Mouse (Mus musculus): ENCODE data around the gene Hist1h2ak. TPM values are rescaled to one million over a fixed set of nuclear protein-coding genes. Genes with fewer than 3 reads are reported as not detected.

Gene Hist1h2ak
- 7.2 and 7.5 TPM in 2 replicates for polyA plus RNA-seq (2015; fragmentation: Nextera tagmentation; extraction: Ambion mirVana)

GRCm38 (mm10) chr13:21753524-21754285 is at the start of gene Hist1h2ak, which contains the start of gene Hist1h2bn:
TSS of gene Hist1h2ak (minus strand) at chr13:21753827.
TSS of gene Hist1h2bn (plus strand) at chr13:21754123.

GRCm38 (mm10) chr13:21786899-21787629 is 33.4 kb upstream of the Hist1h2ak start, which contains the start of the genes Hist1h2an and Hist1h2bp:
TSS of gene Hist1h2an (minus strand) at chr13:21787218.
TSS of gene Hist1h2bp (plus strand) at chr13:21787461.

DNA sequence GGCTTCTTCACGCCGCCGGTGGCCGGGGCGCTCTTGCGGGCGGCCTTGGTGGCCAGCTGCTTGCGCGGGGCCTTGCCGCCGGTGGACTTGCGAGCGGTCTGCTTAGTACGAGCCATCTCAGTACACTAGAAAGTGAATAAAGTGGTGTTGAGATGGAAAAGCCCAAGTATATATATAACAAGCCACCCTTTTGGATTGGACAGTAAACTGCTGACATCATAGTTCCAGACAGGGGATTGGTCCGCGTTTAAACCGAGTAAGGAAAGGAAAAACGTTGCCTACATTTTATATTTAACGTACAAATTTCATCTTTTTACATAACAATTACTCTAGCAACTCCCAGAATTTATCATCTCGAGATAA is 29.6 kb upstream of the Hist1h2ak start, which contains the start of gene Hist1h3i:
Hist1h3i (minus strand) TSS at position 116 of the 363 bp plus-strand sequence.

DNA sequence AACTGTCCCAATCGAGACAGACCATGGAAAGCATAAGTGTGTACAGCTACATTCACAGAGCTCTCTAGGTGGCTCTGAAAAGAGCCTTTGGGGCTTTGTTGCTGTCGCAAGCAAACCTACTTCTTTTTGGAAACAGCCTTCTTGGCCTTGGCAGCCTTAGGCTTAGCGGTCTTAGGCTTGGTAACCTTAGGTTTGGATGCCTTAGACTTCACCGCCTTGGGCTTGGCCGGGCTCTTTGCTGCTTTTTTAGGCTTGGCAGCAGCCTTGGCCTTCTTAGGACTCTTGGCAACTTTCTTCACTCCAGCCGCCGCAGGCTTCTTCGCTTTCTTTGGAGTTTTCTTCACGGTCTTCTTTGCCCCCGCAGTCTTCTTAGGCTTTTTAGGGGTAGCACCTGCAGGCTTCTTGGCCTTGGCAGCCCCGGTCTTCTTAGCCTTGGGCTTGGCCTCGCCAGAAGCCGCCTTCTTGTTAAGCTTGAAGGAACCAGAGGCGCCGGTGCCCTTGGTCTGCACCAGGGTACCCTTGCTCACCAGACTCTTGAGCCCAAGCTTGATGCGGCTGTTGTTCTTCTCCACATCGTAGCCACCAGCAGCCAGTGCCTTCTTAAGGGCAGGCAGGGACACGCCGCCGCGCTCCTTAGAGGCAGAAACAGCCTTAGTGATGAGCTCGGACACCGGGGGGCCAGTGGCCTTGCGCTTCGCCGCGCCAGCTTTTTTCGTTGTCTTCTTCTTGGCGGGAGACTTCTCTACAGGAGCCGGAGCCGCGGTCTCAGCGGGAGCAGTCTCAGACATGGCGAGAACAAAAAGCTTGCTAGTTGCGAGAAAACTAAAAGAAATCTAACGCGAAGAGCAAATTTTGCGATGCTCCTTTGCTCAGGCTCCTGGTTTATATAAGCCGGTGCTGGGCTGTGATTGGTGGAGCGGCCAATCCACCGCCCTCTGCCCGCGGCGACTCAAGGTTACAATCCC is 26.4 kb upstream of the Hist1h2ak start, which contains the start of gene Hist1h1b:
Hist1h1b (minus strand) TSS at position 859 of the 965 bp plus-strand sequence.

GRCm38 (mm10) chr13:21750159-21751017 is 3.2 kb downstream of the Hist1h2ak start, which contains the start of gene Hist1h4k:
TSS of gene Hist1h4k (minus strand) at chr13:21750505.

DNA sequence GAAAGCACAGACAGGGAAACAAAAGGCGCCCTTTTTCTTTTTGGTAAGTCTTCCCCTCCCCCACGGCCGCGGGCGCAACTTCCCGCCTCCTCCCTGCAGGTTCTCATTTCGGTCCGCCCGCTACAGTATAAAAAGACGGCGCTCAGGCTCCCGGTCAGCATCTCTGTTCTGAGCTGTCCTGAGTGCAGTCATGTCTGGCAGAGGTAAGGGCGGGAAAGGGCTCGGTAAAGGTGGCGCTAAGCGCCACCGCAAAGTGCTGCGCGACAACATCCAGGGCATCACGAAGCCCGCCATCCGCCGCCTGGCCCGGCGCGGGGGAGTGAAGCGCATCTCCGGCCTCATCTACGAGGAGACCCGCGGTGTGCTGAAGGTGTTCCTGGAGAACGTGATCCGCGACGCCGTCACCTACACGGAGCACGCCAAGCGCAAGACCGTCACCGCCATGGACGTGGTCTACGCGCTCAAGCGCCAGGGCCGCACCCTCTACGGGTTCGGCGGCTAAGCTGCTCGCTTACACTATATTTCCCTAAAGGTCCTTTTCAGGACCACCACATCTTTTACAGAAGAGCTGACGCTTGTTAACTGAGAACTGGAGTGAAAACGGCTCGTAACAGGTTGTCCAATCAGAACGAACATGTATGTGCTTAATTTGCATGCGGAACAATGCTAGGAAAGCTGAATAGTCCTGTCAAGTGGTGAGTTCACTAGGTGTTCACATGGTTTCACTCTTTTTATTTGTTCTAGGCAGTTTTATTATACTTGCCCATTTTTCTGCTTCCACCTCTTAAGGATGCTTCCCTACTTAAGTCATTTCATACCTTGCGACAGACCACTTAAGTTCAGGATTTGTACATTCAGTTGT is 18.5 kb downstream of the Hist1h2ak start, which contains the start of gene Hist1h4j:
Hist1h4j (plus strand) TSS at position 159 of the 862 bp plus-strand sequence.

GRCm38 (mm10) chr13:21721757-21722372 is 31.8 kb downstream of the Hist1h2ak start, which contains the start of gene Hist1h2bm:
TSS of gene Hist1h2bm (plus strand) at chr13:21722044.

GRCm38 (mm10) chr13:21717397-21718357 is 36.0 kb downstream of the Hist1h2ak start, which contains the start of gene Hist1h3h:
TSS of gene Hist1h3h (plus strand) at chr13:21717659.

DNA sequence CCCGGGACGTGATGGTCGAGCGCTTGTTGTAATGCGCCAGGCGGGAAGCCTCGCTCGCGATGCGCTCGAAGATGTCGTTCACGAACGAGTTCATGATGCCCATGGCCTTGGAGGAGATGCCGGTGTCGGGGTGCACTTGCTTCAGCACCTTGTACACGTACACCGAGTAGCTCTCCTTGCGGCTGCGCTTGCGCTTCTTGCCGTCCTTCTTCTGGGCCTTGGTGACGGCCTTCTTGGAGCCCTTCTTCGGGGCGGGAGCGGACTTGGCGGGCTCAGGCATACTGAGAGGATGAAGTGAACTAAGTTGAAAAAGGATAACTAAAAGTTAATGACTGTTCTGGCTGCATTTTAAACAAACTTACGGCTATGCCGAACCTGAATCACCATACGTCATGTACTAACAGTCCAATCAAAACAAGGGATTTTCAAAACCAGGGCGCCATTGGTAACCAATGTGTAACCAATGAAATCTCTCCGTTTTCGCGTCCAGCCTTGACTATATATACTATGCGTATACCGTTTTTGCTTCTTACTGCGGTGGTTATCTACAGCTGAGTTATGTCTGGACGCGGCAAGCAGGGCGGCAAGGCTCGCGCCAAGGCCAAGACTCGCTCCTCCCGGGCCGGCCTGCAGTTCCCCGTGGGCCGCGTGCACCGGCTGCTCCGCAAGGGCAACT is 37.6 kb downstream of the Hist1h2ak start, which contains the start of the genes Hist1h2bl and Hist1h2ai:
Hist1h2bl (minus strand) TSS at position 280 of the 676 bp plus-strand sequence.
Hist1h2ai (plus strand) TSS at position 559 of the 676 bp plus-strand sequence.

Small RNA genes within 50 kb of the gene (microRNA-seq; reads per million reads assigned to microRNA genes)
- gene Gm44346 (not detected), gene Gm44357 (not detected), gene Gm44367 (not detected), gene Gm44454 (not detected)

Other genes with a start within 250 kb of the Hist1h2ak start
- 2.0 and 2.8 TPM in 2 replicates for gene Zkscan8, start 222.7 kb downstream of the Hist1h2ak start, polyA plus RNA-seq (2015; fragmentation: Nextera tagmentation; extraction: Ambion mirVana)
- 0.13 TPM in 1 of 2 replicates, not detected in the other for gene Olfr1366, start 211.0 kb downstream of the Hist1h2ak start, polyA plus RNA-seq (2015; fragmentation: Nextera tagmentation; extraction: Ambion mirVana)
- gene Olfr1535, start 193.9 kb downstream of the Hist1h2ak start, polyA plus RNA-seq (2015; fragmentation: Nextera tagmentation; extraction: Ambion mirVana), result not detected in 2 replicates
- gene Olfr1364, start 172.1 kb downstream of the Hist1h2ak start, polyA plus RNA-seq (2015; fragmentation: Nextera tagmentation; extraction: Ambion mirVana), result not detected in 2 replicates
- gene Olfr1362, start 139.8 kb downstream of the Hist1h2ak start, polyA plus RNA-seq (2015; fragmentation: Nextera tagmentation; extraction: Ambion mirVana), result not detected in 2 replicates
- not detected in 2 replicates for gene Olfr11, start 111.3 kb downstream of the Hist1h2ak start, polyA plus RNA-seq (2015; fragmentation: Nextera tagmentation; extraction: Ambion mirVana)
- gene Olfr1361, start 90.4 kb downstream of the Hist1h2ak start, polyA plus RNA-seq (2015; fragmentation: Nextera tagmentation; extraction: Ambion mirVana), result not detected in 2 replicates
- gene Olfr1360, start 76.4 kb downstream of the Hist1h2ak start, polyA plus RNA-seq (2015; fragmentation: Nextera tagmentation; extraction: Ambion mirVana), result not detected in 2 replicates
- gene Olfr1359, start 55.7 kb downstream of the Hist1h2ak start, polyA plus RNA-seq (2015; fragmentation: Nextera tagmentation; extraction: Ambion mirVana), result not detected in 2 replicates
- 1.2 TPM in 1 of 2 replicates, not detected in the other for gene Hist1h2bl, start 37.7 kb downstream of the Hist1h2ak start, polyA plus RNA-seq (2015; fragmentation: Nextera tagmentation; extraction: Ambion mirVana)
- gene Hist1h2ai, start 37.4 kb downstream of the Hist1h2ak start, polyA plus RNA-seq (2015; fragmentation: Nextera tagmentation; extraction: Ambion mirVana), result 3.3 and 6.2 TPM in 2 replicates
- gene Hist1h3h, start 36.2 kb downstream of the Hist1h2ak start, polyA plus RNA-seq (2015; fragmentation: Nextera tagmentation; extraction: Ambion mirVana), result 1.3 and 3.8 TPM in 2 replicates
- gene Hist1h2bm, start 31.8 kb downstream of the Hist1h2ak start, polyA plus RNA-seq (2015; fragmentation: Nextera tagmentation; extraction: Ambion mirVana), result 0.61 and 1.5 TPM in 2 replicates
- gene Hist1h4j, start 18.8 kb downstream of the Hist1h2ak start, polyA plus RNA-seq (2015; fragmentation: Nextera tagmentation; extraction: Ambion mirVana), result 0.85 and 1.5 TPM in 2 replicates
- 1.3 and 2.3 TPM in 2 replicates for gene Hist1h4k, start 3.3 kb downstream of the Hist1h2ak start, polyA plus RNA-seq (2015; fragmentation: Nextera tagmentation; extraction: Ambion mirVana)
- 1.3 TPM in 1 of 2 replicates, not detected in the other for gene Hist1h2bn, start 296 bp upstream of the Hist1h2ak start, polyA plus RNA-seq (2015; fragmentation: Nextera tagmentation; extraction: Ambion mirVana)
- 4.7 and 7.0 TPM in 2 replicates for gene Hist1h1b, start 26.8 kb upstream of the Hist1h2ak start, polyA plus RNA-seq (2015; fragmentation: Nextera tagmentation; extraction: Ambion mirVana)
- gene Hist1h3i, start 29.5 kb upstream of the Hist1h2ak start, polyA plus RNA-seq (2015; fragmentation: Nextera tagmentation; extraction: Ambion mirVana), result 17.8 and 25.6 TPM in 2 replicates
- gene Hist1h2an, start 33.4 kb upstream of the Hist1h2ak start, polyA plus RNA-seq (2015; fragmentation: Nextera tagmentation; extraction: Ambion mirVana), result 1.5 and 4.1 TPM in 2 replicates
- 0.54 TPM in 1 of 2 replicates, not detected in the other for gene Hist1h2bp, start 33.6 kb upstream of the Hist1h2ak start, polyA plus RNA-seq (2015; fragmentation: Nextera tagmentation; extraction: Ambion mirVana)
- 3.9 and 5.8 TPM in 2 replicates for gene Hist1h2bq, start 56.4 kb upstream of the Hist1h2ak start, polyA plus RNA-seq (2015; fragmentation: Nextera tagmentation; extraction: Ambion mirVana)
- gene Hist1h2ao, start 56.6 kb upstream of the Hist1h2ak start, polyA plus RNA-seq (2015; fragmentation: Nextera tagmentation; extraction: Ambion mirVana), result 3.7 TPM in 1 of 2 replicates, not detected in the other
- not detected in 2 replicates for gene Hist1h4m, start 57.9 kb upstream of the Hist1h2ak start, polyA plus RNA-seq (2015; fragmentation: Nextera tagmentation; extraction: Ambion mirVana)
- 8.8 and 12.8 TPM in 2 replicates for gene Hist1h4n, start 78.4 kb upstream of the Hist1h2ak start, polyA plus RNA-seq (2015; fragmentation: Nextera tagmentation; extraction: Ambion mirVana)
- 721 and 1,071 TPM in 2 replicates for gene Hist1h2ap, start 79.7 kb upstream of the Hist1h2ak start, polyA plus RNA-seq (2015; fragmentation: Nextera tagmentation; extraction: Ambion mirVana)
- 3.3 and 6.2 TPM in 2 replicates for gene Hist1h2br, start 79.9 kb upstream of the Hist1h2ak start, polyA plus RNA-seq (2015; fragmentation: Nextera tagmentation; extraction: Ambion mirVana)
- gene Zfp184, start 191.3 kb upstream of the Hist1h2ak start, polyA plus RNA-seq (2015; fragmentation: Nextera tagmentation; extraction: Ambion mirVana), result 1.1 and 1.2 TPM in 2 replicates
- 0.17 TPM in 1 of 2 replicates, not detected in the other for gene Pom121l2, start 227.4 kb upstream of the Hist1h2ak start, polyA plus RNA-seq (2015; fragmentation: Nextera tagmentation; extraction: Ambion mirVana)